Mouse (Mus musculus): ENCODE results near the gene Ier3.

The Ier3 gene

GRCm38 (mm10) chr17:35821439-35822430 is at the start of gene Ier3:
TSS of gene Ier3 (plus strand) at chr17:35821684.
- peak in 1 of 2 experiments; percentile 39 for DNase-seq (ENCODE audit: low spot score in 2 of 2)

- DNase-seq (ENCODE audit: low spot score in 2 of 2): no peak
Observed at GRCm38 (mm10) chr17:35776811-35777609, 44.5 kb upstream of the Ier3 start.

- DNase-seq (ENCODE audit: low spot score in 2 of 2): no peak
Observed at GRCm38 (mm10) chr17:35778965-35779364, 42.5 kb upstream of the Ier3 start.

GRCm38 (mm10) chr17:35779466-35780205 is 41.8 kb upstream of the Ier3 start:
- DNase-seq (ENCODE audit: low spot score in 2 of 2): no peak

GRCm38 (mm10) chr17:35780362-35780761 is 41.1 kb upstream of the Ier3 start:
- no peak for DNase-seq (ENCODE audit: low spot score in 2 of 2)

GRCm38 (mm10) chr17:35782398-35782797 is 39.1 kb upstream of the Ier3 start:
- no peak for DNase-seq (ENCODE audit: low spot score in 2 of 2)

GRCm38 (mm10) chr17:35782924-35783323 is 38.6 kb upstream of the Ier3 start:
- no peak for DNase-seq (ENCODE audit: low spot score in 2 of 2)

GRCm38 (mm10) chr17:35783944-35784343 is 37.5 kb upstream of the Ier3 start:
- no peak for DNase-seq (ENCODE audit: low spot score in 2 of 2)

GRCm38 (mm10) chr17:35785140-35785539 is 36.3 kb upstream of the Ier3 start:
- DNase-seq (ENCODE audit: low spot score in 2 of 2): no peak

GRCm38 (mm10) chr17:35787493-35787892 is 34.0 kb upstream of the Ier3 start:
- no peak for DNase-seq (ENCODE audit: low spot score in 2 of 2)

GRCm38 (mm10) chr17:35788025-35788424 is 33.5 kb upstream of the Ier3 start:
- no peak for DNase-seq (ENCODE audit: low spot score in 2 of 2)

GRCm38 (mm10) chr17:35790933-35791332 is 30.6 kb upstream of the Ier3 start:
- DNase-seq (ENCODE audit: low spot score in 2 of 2): no peak

- no peak for DNase-seq (ENCODE audit: low spot score in 2 of 2)
Observed at GRCm38 (mm10) chr17:35792837-35793236, 28.6 kb upstream of the Ier3 start.

GRCm38 (mm10) chr17:35795099-35795498 is 26.4 kb upstream of the Ier3 start:
- DNase-seq (ENCODE audit: low spot score in 2 of 2): no peak

- DNase-seq (ENCODE audit: low spot score in 2 of 2): no peak
Observed at GRCm38 (mm10) chr17:35795656-35796055, 25.8 kb upstream of the Ier3 start.

GRCm38 (mm10) chr17:35796835-35797234 is 24.6 kb upstream of the Ier3 start:
- no peak for DNase-seq (ENCODE audit: low spot score in 2 of 2)

- DNase-seq (ENCODE audit: low spot score in 2 of 2): no peak
Observed at GRCm38 (mm10) chr17:35800905-35801304, 20.6 kb upstream of the Ier3 start.

GRCm38 (mm10) chr17:35803020-35803419 is 18.5 kb upstream of the Ier3 start:
- DNase-seq (ENCODE audit: low spot score in 2 of 2): no peak

- DNase-seq (ENCODE audit: low spot score in 2 of 2): no peak
Observed at GRCm38 (mm10) chr17:35803858-35804399, 17.6 kb upstream of the Ier3 start.

GRCm38 (mm10) chr17:35808073-35808472 is 13.4 kb upstream of the Ier3 start:
- no peak for DNase-seq (ENCODE audit: low spot score in 2 of 2)

- no peak for DNase-seq (ENCODE audit: low spot score in 2 of 2)
Observed at GRCm38 (mm10) chr17:35809395-35809794, 12.1 kb upstream of the Ier3 start.

Measured in spleen, postnatal 14 days (tissue).